Mouse (Mus musculus): Measurements from ENCODE around the gene Gm17402. TPM values are rescaled to one million over a fixed set of nuclear protein-coding genes. Genes with fewer than 3 reads are reported as not detected.

Gm17402 gene
- not detected for polyA plus RNA-seq (2017; shearing (Covaris generic))

DNA sequence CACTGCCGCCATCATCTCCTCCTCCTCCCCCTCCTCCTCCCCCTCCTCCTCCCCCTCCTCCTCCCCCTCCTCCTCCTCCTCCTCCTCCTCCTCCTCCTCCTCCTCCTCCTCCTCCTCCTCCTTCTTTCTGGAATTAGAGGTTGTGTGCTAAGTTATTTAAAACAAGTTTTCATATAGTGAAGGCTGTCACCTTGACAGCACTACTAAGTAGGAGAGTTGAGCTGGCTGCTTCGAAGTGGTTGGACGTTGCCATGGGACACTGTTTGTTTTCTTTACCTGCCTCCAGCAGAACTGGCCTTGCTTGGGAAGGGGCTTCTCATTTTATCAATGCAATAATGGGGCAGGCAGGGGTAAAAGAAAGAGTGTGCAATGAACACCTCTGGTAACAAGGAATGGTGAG, at the start of gene Gm17402:
TSS of gene Gm17402 (minus strand) at position 101 of the 400 bp plus-strand sequence.

GRCm38 (mm10) chr3:67373872-67374271, 1.1 kb downstream of the Gm17402 start, which contains the start of gene Mlf1:
Gene Mlf1 (plus strand): TSS chr3:67374097.

Other genes starting within 250 kb of the Gm17402 start
- 0.50 TPM for gene Mlf1, start 1.1 kb downstream of the Gm17402 start, polyA plus RNA-seq (2017; shearing (Covaris generic))
- gene Gfm1, start 54.9 kb upstream of the Gm17402 start, polyA plus RNA-seq (2017; shearing (Covaris generic)): 55.7 TPM
- 52.9 TPM for gene Lxn, start 88.8 kb upstream of the Gm17402 start, polyA plus RNA-seq (2017; shearing (Covaris generic))
- gene Rarres1, start 140.4 kb upstream of the Gm17402 start, polyA plus RNA-seq (2017; shearing (Covaris generic)): 0.35 TPM
- gene Mfsd1, start 207.6 kb upstream of the Gm17402 start, polyA plus RNA-seq (2017; shearing (Covaris generic)): 37.9 TPM

Data from CD4-positive, CD25-positive, alpha-beta regulatory T cell, adult 9 weeks (primary cell).